Mouse (Mus musculus) right cerebral cortex, postnatal 25 days (tissue): ENCODE data around the gene Cox8b.
"Not testable (repeated sequence)": the region's sequence is repeated elsewhere in the genome, so short reads cannot be mapped to it uniquely, and the experiment has no call there.

Source experiments
- DNase-seq: peaks from one replicate; pipeline ENCODE4 v3.0.0; 2022

Gene Cox8b

DNA sequence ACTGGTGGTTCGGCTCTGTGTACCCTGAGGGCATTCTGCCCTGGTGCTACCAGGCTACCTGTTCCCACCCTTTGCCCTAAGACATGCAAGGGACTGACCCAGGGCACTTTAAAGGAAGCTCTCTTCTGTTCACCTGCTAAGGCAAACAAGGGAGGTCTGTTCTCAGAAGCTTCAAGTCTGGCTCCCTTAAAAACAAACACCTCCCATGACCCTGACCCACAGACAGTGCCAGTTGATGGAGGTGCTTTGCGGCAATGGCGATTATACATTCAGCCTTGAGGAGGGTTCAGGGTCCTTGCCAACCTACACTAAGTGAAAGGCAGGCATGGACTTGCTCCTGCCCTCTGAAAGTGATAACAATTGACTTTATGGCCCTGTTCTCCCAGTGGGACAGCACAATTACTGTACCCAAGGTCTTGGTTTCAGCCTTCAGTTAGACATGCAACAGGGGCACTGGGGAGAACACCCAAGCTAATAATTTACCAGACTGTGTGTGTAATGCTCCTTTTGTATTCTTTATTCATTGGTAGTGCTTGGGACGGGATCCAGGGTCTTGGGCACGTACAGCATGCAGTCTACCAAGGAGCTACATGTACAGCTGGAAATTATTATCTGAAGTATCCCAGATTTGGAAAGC, 12.7 kb upstream of the Cox8b start:
- DNase-seq: no peak

DNA sequence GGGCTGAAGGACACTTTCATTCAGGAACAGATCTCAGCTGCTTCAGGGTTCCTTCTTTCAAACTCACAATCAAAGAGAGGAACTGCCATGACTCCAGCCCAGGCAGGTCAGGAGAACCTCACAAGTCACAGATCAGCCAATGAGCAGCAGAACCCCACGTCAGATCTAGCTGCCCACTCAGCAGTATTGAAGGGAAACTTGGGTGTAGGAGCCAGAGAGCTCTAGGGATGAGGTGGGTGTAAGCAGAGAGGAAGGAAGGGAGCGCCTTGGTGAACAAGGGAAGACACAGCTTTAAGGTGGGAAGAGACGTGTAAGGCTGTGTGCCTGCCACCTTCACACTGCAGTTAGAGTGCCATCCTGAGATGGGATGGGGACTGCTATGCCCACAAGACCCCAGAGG, 12.0 kb upstream of the Cox8b start:
- no peak for DNase-seq

GRCm38 (mm10) chr7:140908634-140909107, 8.4 kb upstream of the Cox8b start:
- DNase-seq: peak; percentile 48

GRCm38 (mm10) chr7:140908181-140908580, 7.9 kb upstream of the Cox8b start:
- DNase-seq: no peak

- DNase-seq: no peak
Observed at GRCm38 (mm10) chr7:140907697-140908096, 7.5 kb upstream of the Cox8b start.

GRCm38 (mm10) chr7:140907131-140907530, 6.9 kb upstream of the Cox8b start:
- DNase-seq: no peak

GRCm38 (mm10) chr7:140905642-140906081, 5.4 kb upstream of the Cox8b start:
- no peak for DNase-seq

- DNase-seq: peak; percentile 60
Observed at GRCm38 (mm10) chr7:140903212-140903611, 3.0 kb upstream of the Cox8b start.

DNA sequence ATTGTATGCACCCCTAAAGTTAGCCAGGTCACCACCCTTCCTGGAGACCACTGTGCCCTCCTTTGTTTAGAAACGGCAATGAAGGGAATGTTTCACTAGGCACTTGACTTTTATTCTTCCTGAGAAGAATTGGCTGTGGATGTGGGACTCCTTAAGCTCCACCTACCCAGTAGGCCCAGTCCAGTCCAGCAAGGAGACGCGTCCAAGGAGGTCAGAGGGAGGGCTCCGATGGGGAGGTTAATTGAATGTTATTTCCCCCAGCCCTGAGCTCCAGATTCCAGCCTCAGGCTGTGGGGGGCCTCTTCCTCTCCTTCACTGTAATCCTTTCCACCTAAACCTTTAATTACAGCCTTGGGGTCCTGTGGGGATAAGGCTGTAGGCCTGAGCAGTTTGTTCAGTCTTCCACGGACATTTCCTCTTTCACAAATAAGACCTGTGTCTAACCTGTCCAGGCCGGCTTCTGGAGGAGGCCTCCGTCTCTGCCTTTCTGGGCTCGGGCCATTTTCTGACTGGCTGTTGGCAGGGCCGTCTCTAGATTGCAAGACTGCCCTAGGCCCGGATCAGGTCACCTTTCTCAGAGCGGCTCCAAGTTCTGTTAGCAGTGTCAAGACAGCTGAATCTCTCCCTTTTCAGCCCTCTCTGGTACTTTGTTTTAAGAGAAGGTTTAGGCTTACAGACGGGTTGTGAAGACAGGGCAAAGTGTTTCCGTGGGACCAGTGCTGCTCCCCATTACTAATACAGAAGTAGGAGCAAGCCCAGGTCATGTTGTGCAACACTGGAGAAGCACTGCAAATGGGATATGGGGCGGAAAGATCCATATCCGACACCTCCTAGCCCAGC, 2.0 kb upstream of the Cox8b start:
- DNase-seq: no peak

- DNase-seq: no peak
Observed at GRCm38 (mm10) chr7:140899121-140899520, 1.1 kb downstream of the Cox8b start.

DNA sequence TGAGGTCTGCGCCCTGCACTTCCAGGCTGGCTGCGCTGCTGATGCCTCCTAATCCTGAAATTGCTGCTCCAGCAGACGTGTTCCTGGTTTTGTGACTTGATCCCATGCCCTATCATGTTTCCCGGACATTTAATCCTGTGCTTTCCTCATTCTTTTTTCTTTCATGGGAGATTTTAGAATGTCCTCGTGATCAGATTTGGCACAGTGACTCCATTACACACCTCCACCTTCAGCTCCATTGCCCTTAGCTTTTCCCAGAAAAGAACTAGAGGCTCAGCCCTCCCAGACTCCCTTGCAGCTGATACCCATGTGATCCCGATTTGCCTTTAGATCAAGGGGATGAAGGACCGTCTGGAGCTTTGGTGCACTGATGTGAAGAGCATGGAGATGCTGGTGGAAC, 2.4 kb downstream of the Cox8b start:
- DNase-seq: no peak

GRCm38 (mm10) chr7:140894611-140895010, 5.6 kb downstream of the Cox8b start:
- DNase-seq: no peak

DNA sequence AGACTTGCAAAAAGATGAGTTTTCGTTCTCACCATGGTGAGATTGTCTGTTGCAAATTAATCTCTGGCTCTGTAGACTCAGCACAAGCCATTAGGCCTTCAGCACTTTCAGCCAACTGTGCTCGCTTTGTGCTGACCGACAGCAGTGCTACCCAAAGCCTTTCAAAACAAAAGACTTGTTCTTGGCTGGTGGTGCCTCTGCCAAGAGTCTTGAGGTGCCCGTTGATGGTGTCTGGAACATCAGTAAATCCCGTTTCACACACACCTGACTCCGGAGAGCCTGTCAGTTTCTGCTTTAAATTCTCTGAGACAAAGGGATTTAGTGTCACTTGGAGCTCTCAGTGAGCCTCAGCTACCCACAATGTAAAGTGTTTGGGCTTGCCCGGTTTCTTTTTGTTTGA, 6.2 kb downstream of the Cox8b start:
- no peak for DNase-seq

GRCm38 (mm10) chr7:140890636-140891035, 9.6 kb downstream of the Cox8b start:
- not testable (repeated sequence) for DNase-seq

DNA sequence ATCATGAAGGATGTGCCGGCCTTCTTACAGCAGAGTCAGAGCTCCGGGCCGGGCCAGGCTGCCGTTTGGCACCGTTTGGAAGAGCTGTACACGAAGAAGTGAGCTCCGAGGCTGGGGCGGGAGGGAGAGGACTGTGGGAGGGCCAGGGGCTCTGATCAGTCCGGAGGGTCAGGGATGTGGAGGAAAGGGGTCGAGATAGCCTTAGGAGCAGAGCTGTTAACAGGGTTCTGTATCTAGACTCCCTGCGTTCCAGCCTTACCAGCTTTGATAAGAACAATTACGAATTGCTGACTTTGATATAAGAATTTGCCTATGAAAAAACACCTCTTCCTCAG, 17.8 kb downstream of the Cox8b start:
- DNase-seq: no peak

DNA sequence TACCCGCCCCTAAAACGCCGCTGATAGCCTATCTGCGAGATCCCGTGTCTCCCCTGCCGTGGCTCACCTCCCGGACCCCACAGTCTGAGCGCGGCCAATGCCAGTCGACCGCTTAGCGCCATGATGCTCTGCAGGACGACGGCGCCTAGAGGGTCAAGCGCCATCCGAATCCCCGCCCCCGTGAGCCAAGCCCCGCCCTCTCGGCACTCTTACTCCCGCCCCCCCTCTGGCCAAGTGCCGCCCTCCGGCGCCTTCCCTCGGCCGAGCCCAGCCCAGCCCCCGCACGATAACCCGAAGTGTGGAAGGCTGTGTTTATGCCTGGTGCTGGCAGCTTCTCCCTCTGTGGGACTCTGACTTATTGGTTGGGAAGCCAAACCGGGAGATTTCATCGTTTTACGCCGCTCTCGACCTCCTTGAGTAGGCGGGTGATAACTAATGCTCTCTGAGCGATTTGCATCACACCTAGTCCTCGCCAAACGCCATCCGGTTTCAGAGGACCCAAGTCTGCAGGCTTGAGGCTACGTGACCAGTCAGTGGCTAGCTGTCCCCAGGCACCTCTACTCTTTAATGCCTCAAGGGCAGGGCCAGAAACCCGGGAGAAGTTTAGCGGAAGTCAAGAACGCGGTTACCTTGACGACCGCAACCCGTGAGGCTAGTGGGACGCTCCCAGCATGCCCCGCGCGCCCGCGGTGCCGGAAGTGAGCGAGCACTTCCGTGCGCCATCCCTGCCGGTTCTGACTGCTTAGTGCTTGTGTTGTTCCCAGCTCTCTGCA, 18.4 kb downstream of the Cox8b start, which contains the start of the genes Psmd13 and Sirt3:
TSS of gene Psmd13 (plus strand) at position 273 of the 773 bp plus-strand sequence.
TSS of gene Sirt3 (minus strand) at position 614 of the 773 bp plus-strand sequence.
- DNase-seq: peak; percentile 94

DNA sequence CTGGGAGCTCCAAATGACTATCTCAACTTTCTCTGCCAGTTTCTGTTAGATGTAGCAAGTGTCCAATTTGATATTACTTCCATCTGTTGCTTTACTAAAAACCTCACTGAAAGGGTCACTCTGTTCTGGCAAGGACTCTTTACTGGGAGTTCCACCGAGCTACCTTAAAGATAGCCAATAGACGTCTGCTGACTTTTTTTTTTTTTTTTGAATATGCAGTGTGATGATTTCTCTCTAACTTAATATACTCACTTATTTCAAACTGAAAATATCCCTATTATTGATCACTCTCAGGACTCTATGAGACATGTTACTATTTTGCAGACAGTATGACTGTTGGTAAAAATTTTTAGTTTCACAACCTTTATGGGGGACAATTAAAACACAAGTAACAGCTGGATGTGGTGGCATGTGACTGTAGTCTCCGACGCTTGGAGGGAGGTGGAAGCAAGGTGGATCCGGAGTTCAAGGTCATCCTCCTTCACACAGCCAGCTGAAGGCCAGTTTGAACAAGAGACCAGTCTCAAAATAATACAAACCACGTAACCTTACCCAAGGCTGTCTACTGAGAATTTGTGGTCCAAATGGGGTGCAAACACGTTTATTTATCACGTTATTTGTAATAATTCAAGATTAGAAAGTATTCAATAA, 19.3 kb downstream of the Cox8b start:
- no peak for DNase-seq

DNA sequence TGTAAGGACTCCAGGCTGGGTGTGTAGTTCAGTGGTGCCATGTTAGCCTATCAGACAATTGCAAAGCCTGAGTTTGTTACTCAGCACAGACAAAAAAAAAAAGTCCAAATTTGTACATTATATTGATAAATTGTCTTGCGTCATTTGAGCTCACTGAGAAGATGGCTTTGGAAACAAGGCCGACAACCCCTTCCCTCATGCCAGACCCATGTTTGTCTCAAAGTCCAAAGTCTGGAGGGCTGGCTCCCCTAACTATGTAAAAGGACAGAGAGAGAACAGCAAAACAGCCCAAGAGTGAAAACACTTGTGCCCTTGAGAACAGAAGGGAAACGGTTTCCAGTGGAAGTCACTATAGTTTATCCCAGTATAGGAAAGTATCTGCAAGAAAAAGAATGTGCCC, 19.8 kb downstream of the Cox8b start:
- no peak for DNase-seq

DNA sequence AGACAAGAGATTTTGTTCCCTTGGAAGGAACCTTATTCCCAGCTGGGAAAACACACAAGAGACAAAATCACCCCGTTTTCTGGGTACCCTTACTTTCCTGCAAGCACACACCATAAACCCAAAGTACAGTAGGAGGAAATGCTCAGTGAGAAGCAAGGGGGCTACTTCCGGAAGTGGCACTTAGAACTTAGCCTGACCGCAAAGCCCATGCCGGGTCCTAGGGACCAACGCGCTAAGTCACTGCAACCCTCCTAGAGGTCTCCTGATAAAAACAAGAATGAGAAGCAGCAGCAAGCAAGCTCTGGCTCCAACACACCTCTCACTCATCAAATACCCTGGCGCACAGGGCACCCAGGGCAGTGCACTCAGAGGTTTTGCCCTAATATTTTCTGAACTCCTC, 20.9 kb downstream of the Cox8b start:
- DNase-seq: no peak

GRCm38 (mm10) chr7:140877364-140877763, 22.9 kb downstream of the Cox8b start:
- DNase-seq: no peak

GRCm38 (mm10) chr7:140874224-140874623, 26.0 kb downstream of the Cox8b start:
- no peak for DNase-seq

- no peak for DNase-seq
Observed at GRCm38 (mm10) chr7:140864761-140865160, 35.5 kb downstream of the Cox8b start.

DNA sequence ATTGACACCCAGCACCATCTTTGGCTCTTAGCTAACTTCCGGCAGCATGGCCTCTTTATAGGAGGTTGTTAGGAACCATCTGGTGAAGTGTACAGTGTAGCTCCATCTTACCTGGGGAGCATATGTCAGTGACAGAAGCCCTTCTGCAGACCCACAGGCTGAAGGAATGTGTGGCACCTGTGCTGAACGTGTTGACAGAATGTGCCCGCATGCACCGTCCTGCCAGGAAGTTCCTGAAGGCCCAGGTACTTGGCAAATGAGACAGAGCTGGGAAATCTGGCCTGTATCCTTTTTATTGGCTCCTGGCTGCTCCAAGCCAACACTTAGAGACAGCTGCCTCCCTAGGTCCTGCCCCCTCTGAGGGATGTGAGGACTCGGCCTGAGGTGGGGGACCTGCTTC, 39.5 kb downstream of the Cox8b start:
- DNase-seq: no peak
